Mouse (Mus musculus) adrenal gland, adult (tissue): ENCODE results near the gene Gm8122.
A peak's percentile ranks its signal among the peaks of the same experiment; 100 is the strongest.
"Not testable (repeated sequence)": the region's sequence is repeated elsewhere in the genome, so short reads cannot be mapped to it uniquely, and the experiment has no call there.

ENCODE experiments used
- DNase-seq, 2 experiments: peaks; one replicate each; pipeline ENCODE4 v3.0.0; 2022 to 2023; ENCODE audit warnings: low spot score in 1 of 2; ENCODE audit not compliant: inconsistent age in 2 of 2

Gm8122 gene

DNA sequence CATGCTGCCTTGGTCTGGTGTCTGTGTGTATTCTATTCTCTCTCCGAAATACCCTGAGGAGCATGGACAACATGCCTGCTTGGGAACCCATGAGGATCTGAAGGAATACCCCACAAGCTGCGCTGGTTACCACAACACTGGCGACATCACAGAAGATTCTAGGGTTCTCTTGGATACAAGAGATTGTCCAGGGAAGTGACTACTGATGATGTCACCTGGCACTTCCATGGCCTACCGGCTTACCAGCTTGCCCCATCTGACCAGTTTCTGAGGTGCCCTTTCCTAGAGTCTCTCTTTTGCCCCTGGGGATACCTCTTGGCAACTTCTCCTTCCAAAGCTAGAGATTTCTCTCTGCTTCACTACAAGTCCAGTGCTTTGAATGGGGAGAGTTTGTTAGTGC is at the start of gene Gm8122:
Gm8122 (minus strand) TSS at position 101 of the 400 bp plus-strand sequence.
- DNase-seq = not testable (repeated sequence)

DNA sequence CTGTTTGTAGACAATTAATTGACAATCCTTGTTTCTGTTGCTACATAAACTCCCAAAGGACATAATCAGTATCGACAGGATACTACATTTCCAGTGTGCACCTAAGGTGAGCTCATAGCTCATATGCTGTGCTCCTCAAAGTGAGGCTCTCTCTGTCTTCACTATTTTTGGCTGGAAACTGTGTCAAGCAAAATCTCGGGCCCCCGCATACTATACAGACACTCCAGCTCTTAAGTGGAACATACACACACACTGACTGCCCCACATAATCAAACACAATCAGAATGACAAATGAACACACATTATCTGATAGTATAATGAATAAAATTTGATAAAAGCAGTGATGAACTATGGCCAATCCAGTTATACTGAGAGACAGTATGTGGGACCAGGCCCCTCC is 43.6 kb upstream of the Gm8122 start:
- peak in 1 of 2 experiments; percentile 58 for DNase-seq

DNA sequence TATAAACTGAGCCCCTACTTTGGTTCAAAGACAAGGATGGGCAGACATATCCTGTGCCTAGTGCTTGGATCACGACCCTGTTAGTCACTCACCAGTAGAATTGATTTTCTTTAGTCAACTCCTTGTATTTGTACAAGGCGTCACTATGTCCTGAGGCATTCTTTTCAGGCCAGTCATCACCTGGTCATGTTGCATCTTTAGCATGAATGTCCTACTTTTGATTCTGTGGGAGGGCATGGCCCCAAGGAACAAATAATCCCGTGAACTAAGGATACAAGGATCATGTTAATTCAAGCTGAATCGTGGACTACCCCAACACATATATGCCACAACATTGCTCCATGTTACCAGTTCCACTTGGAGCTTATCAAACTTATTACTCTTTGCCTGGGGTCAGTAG is 43.0 kb upstream of the Gm8122 start:
- peak in 1 of 2 experiments; percentile 49 for DNase-seq

DNA sequence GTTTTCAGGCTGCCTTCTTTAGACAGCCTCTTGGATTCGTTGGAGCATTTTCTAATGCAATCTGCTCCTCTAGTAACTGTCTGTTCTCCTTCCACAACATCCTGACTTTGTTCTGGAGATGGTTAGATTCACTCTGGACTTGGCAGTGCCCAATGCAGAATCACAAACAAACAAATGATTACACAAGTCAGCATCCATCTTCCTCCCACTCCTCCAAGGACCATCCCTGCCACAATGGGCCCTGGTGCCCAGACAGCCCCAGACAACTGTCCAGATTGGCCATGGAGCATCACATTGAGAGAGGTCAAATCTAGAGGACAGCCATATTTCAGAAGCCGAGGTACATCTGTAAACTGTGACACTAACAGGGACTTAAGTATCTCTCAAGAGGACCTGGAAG is 42.4 kb upstream of the Gm8122 start:
- DNase-seq = peak in 1 of 2 experiments; percentile 47

DNA sequence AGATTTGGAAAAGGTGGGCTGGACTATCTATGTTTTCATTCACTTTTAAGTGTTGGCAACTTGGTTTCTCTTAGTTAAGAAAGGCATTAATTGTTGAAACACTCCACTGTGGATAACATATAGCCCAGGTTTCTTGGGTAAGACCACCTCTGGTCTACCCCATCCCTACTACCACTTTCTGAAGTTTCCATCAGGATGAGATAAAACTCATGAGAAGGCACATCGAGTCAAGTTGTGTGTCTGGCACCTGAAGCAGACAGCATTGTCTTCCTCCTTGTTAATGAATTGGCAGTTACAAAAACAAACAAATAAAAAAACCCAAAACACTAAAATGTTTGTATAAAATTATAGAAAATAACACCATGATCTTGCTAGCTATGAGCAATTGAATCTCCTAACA is 40.6 kb upstream of the Gm8122 start:
- DNase-seq = peak in 1 of 2 experiments; percentile 49

DNA sequence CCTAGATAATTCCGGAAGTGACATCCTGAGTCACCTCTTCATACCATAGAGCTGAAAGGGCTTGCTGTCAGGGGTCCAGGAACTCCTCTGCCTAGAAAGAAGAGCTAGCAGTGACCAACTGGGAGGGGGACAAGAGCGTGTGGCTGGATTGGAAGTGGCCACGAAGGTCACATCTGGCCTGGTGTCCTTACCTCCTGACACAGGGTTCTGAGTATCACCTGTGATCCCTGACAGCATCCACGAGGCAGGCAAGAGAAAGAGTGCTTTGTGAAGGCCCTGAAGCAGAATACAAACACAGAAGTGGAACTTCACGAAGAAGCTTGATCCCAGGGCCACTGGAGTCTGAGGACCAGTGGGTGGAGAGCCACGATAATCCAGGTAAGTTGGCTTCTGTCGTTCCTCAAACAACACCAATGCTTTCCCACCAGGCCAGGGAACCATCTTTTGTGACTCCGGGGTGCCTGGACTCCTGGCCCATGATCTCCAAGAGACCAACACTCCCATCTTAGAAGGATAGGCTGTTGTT is 39.9 kb upstream of the Gm8122 start, which contains the start of gene Gm9732:
Gm9732 (plus strand) TSS at position 51 of the 526 bp plus-strand sequence.
- DNase-seq = peak in 1 of 2 experiments; percentile 61

DNA sequence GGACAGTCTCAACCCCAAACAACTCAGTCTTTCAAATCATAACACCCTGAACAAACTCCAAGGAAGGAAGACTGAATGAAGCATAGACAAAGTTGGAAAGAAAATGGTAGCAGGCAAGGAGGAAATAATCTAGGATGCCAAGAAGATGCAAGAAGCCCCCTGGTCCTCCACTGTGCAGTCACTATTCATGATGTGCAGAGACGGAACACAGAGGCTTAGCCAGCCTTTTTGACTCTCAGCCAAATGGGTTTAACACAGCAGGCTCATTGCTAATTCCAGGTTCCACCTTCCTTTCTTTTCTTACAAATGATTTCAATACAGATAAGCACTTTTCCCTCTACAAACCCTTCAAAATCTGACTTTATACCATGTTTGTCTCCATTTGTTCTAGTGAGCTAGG is 38.1 kb upstream of the Gm8122 start:
- peak in 1 of 2 experiments; percentile 46 for DNase-seq

DNA sequence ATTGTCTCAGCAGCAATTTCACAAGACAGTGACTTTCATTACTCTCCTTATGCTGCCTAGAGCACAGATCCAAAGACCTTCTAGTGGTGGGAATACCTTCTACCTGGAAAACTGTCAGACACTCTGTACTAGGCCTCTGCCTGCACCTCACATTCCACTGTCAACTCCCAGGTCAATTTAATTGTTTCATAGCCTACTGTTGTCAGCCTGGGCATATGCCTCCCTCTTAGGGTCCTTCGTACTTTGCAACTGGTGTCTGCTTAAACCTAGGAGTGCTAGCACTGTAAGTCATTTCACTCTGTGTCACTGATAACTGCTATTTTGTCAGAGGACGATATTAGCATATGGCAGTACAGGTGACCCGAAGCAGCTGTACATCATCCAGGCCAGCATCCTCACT is 34.1 kb upstream of the Gm8122 start:
- not testable (repeated sequence) for DNase-seq

DNA sequence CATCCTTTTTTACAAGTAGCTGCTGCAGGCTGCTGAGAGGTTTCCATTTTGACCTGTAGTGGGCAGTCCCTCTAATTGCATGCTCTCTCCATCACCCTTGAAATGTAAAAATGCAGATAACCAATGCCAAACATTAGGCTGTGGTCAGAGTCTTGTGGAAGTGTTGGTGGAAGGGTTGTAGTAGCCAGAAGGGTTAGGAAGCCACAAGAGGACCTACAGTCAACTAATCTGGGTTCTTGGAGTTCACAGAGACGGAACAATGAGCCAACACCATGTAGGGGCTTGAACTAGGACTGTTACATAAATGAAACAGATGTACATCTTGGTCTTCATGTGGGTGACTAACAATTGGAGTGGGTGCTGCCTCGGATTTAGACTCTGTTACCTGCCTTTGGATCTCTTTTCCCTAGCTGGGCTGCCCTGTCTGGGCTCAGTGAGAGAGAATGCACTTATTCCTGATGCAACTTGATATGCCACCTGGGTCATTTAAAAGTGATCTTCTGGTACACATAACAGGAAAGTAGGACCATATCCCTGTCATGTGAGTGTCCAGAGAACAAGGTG is 33.5 kb upstream of the Gm8122 start:
- peak in 1 of 2 experiments; percentile 45 for DNase-seq

DNA sequence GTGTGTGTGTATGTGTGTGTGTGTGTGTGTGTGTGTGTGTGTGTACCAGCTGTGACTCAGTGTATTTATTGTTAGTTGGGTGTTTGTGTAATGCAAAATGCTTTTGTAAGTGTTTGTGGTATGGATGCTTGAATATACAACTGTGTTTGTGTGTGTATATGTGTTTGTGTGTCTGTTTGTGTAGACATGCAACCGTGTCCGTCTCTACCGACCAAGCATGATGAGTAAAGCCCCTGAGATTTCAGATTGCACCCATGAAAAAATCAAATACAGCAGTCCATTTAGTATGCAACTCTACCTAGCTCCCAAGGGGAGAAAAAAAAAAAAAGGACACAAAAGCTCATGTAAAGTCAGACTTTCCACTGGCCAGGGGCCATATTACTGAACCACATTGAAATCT is 28.3 kb upstream of the Gm8122 start:
- DNase-seq = not testable (repeated sequence)

DNA sequence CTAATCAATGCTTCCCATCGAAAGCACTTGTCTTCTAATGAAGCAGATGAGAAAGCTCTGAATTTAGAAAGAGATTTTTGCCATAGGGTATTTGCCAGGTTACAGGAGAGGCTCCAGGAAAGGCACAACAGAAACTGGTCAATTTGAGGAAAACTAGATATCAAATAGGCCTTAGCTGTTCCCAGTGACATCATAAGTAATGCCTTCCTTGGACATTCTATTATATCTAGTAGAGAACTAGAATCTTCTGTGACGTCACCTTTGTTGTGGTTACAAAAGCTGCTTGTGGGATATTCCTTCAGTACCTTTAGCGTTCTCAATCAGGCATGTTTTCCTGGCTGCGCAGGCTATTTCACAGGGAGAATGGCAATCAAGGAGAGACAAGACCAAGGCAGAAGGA is 23.2 kb upstream of the Gm8122 start, which contains the start of gene Gm8126:
Gm8126 (plus strand) TSS at position 301 of the 400 bp plus-strand sequence.
- not testable (repeated sequence) for DNase-seq

DNA sequence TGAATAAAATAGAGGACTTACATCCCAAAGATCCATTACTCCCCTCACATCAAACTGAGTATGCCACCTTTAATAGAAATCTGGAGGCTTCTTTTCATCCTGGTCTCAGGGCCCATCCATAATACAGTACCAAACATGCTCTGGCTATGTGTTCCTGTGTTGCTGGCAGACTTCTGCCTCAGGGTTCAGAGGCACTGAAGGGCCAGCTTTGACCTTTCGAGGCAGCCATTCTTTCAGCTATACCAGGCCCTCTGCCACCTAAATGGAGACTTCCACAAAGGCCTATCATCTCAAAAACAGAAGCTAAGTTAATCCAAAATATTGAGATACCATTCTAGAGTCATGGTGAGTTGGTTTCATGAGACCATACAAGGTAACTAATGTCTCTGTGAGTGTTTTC is 21.4 kb upstream of the Gm8122 start:
- peak in 1 of 2 experiments; percentile 37 for DNase-seq

DNA sequence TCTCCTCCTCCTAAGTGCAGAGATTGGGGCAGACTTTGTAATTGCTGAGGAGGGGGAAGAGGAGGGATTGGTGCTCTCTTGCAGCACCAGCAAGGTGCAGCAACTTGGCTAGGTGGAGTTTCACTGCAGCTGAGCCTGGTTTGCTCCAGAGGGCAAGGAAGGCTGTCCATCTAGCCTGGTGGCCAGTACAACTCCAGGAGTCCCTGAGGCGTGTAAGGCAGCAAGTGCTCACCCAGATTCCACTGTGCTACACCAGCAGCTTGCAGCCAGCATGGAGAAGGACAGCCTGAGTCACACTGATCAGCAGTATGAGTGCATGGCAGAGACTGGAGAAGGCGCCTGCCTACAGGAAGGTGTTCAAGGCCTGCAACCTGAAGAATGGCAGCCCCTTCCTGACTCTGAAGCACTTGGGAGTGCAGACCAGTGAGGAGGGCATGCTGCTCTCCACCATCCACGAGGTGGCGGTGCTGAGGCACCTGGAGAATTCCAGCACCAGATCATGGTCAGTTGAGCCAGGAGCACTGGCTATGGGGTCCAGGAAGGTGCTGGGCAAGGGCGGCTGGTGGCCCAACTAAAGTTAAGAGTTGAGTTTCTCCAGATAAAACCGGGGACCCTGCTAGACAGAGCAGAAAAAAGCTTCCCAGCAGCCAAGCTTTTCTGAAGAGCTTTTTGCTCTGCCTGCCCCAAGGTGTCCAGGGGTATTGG is 15.6 kb upstream of the Gm8122 start:
- not testable (repeated sequence) for DNase-seq

DNA sequence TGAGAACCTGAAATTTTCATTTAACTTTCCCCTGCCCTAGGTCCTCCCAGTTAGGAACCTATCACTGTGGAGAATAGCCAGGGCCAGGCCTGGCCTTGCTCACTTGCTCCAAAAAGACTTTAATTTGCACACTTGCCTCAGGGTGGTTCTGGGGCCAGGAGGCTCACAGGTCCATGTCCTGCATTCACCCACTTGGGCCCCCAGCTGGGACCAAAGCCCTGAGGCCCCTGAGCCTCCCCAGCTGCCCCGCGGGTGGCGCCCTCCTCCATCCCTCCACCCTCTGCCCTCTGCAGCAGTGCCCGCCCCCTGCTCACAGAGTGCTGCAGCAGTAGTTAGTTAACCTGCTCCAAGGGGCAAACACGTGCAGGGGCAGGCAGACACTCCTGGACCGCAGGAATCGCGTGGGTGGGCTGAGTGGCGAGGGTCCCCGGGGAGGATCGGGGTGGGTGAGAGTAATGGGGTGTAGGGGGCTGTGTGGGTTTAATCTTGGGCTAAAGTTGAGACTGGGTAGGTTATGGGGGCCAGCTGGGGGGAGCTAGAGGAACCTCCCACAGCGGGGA is 14.6 kb upstream of the Gm8122 start:
- DNase-seq = peak in 1 of 2 experiments; percentile 60

DNA sequence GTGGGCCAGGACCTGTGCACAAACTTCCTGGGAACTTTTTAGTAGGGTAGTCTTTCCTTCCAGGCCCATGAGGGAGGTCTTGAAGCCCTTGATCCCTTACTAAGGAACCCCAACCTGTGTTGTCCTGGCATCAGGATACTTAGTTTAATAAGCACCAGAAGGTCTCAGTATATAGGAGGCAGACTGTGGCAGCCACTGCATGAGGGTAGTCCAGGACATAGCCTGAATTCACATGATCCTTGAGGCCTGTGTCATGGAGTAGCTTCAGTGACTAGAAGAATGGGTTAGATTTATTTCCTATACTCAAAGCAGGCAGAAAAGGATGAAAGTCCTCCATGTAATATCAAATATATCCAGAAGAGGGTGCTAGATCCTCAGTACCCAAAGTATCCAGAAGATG is 2.7 kb upstream of the Gm8122 start:
- DNase-seq = peak in 1 of 2 experiments; percentile 70
